Comparison of ENCODE assay signal across 8 mouse cellular contexts in genomic region chr11:75346556-75347187, GRCm38 (mm10). TPM values are rescaled to one million over a fixed set of nuclear protein-coding genes. Genes with fewer than 3 reads are reported as not detected.
A peak's percentile ranks its signal among the peaks of the same experiment; 100 is the strongest.
DNase-seq lines count a peak whose midpoint lies in the region; ATAC-seq and TF ChIP-seq lines count a peak whose summit lies in the region.

No protein-coding gene starts in this region.

- TF ChIP-seq EP300 in liver, embryonic 14.5 days (IDR thresholded peaks at IDR 0.05; ENCODE audit: low read depth), result no peak

- 68% methylated on average over 3 of the region's 4 CpGs for WGBS in heart, embryonic 14.5 days
- WGBS in forebrain, embryonic 15.5 days, result 53% methylated on average over 4 of the region's 4 CpGs
- WGBS in liver, embryonic 14.5 days (ENCODE audit: insufficient replicate concordance), result 56% methylated on average over 3 of the region's 4 CpGs

- peak overlapping the region; percentile 88 for H3K4me2 ChIP-seq in heart, embryonic 14.5 days (ENCODE audit: low read length)
- peak overlapping the region; percentile 91; the same call in 1 of the 2 replicates for H3K4me2 ChIP-seq in forebrain, embryonic 15.5 days (replicated peaks)
- peak overlapping the region; percentile 73 for H3K4me2 ChIP-seq in liver, embryonic 14.5 days (ENCODE audit: low read depth)

- no peak overlapping the region for H3K27ac ChIP-seq in heart, embryonic 14.5 days (replicated peaks in 1 of 2; ENCODE audit: control insufficient read depth in 1 of 2, insufficient read depth in 1 of 2, low read depth in 2 of 2, low read length in 2 of 2)
- no peak overlapping the region for H3K27ac ChIP-seq in forebrain, embryonic 15.5 days (replicated peaks)
- no peak overlapping the region; the same call in 1 of the 2 replicates for H3K27ac ChIP-seq in liver, embryonic 14.5 days

- ATAC-seq in heart, embryonic 14.5 days (ENCODE audit: insufficient number of reproducible peaks, insufficient read depth, low FRiP score, low read depth), result no peak
- ATAC-seq in forebrain, embryonic 15.5 days (replicated peaks), result no peak
- no peak for ATAC-seq in liver, embryonic 14.5 days (ENCODE audit: insufficient read depth)
- no peak for ATAC-seq in megakaryocyte-erythroid progenitor cell, adult 5-6 weeks (replicated peaks; ENCODE audit: low FRiP score, low TSS enrichment, poor library complexity, severe bottlenecking)

- no peaks in the 10 kb centered on the region for H3K9me3 ChIP-seq in heart, embryonic 14.5 days (ENCODE audit: control insufficient read depth, low read length)
- no peaks in the 10 kb centered on the region for H3K9me3 ChIP-seq in E14TG2a.4 (ENCODE audit: low read length)
- no peaks in the 10 kb centered on the region for H3K9me3 ChIP-seq in forebrain, embryonic 15.5 days
- H3K9me3 ChIP-seq in liver, embryonic 14.5 days (ENCODE audit: control insufficient read depth, low read length), result no peaks in the 10 kb centered on the region

- peaks cover 5 to 14% of the 10 kb centered on the region in 2 experiments; a peak in 3 of 4 replicates for H3K4me1 ChIP-seq in heart, embryonic 14.5 days (ENCODE audit: control insufficient read depth in 2 of 2, insufficient read depth in 2 of 2, low read length in 2 of 2)
- peaks cover 84% of the 10 kb centered on the region for H3K4me1 ChIP-seq in E14TG2a.4 (replicated peaks; ENCODE audit: low read depth, low read length)
- peaks cover 20% of the 10 kb centered on the region for H3K4me1 ChIP-seq in forebrain, embryonic 15.5 days
- H3K4me1 ChIP-seq in liver, embryonic 14.5 days (replicated peaks; ENCODE audit: control insufficient read depth in 2 of 2, insufficient read depth in 2 of 2, low read length in 1 of 2), result peaks cover 20 to 24% of the 10 kb centered on the region in 2 experiments

- H3K36me3 ChIP-seq in heart, embryonic 14.5 days (ENCODE audit: control insufficient read depth, insufficient read depth, low read length), result peaks cover 3% of the 10 kb centered on the region; the same call in 1 of the 2 replicates
- peaks cover 36% of the 10 kb centered on the region for H3K36me3 ChIP-seq in E14TG2a.4 (ENCODE audit: insufficient read depth, low read length)
- H3K36me3 ChIP-seq in forebrain, embryonic 15.5 days, result no peaks in the 10 kb centered on the region
- peaks cover 6% of the 10 kb centered on the region for H3K36me3 ChIP-seq in liver, embryonic 14.5 days (replicated peaks; ENCODE audit: control insufficient read depth, insufficient read depth, low read depth)

- TF ChIP-seq CTCF in E14TG2a.4 (conservative IDR thresholded peaks at IDR 0.05; ENCODE audit: low read length), result no peak
- no peak for TF ChIP-seq CTCF in liver, embryonic 14.5 days (IDR thresholded peaks at IDR 0.05; ENCODE audit: low read depth)

- no peaks in the 10 kb centered on the region for H3K27me3 ChIP-seq in heart, embryonic 14.5 days (ENCODE audit: control insufficient read depth, insufficient read depth, low read length)
- no peaks in the 10 kb centered on the region for H3K27me3 ChIP-seq in E14TG2a.4 (ENCODE audit: insufficient read depth, low read length)
- no peaks in the 10 kb centered on the region for H3K27me3 ChIP-seq in forebrain, embryonic 15.5 days
- no peaks in the 10 kb centered on the region for H3K27me3 ChIP-seq in liver, embryonic 14.5 days (ENCODE audit: control insufficient read depth, insufficient read depth, low read length)

- peak overlapping the region; percentile 38; the same call in 1 of the 2 replicates for H3K9ac ChIP-seq in heart, embryonic 14.5 days (ENCODE audit: low read length)
- H3K9ac ChIP-seq in forebrain, embryonic 15.5 days (replicated peaks), result no peak overlapping the region
- peak overlapping the region; percentile 93 for H3K9ac ChIP-seq in liver, embryonic 14.5 days (replicated peaks)

- intact Hi-C loops in heart, postnatal 25 days (cut with DNase I), result loop anchor here (5.0 kb wide), 2 partner anchors 116 to 166 kb away; partner anchors contain the start of genes Rilp, Scarf1 and Tlcd2

- peak overlapping the region in 1 of 2 experiments; percentile 4; a peak in 1 of 4 replicates for H3K4me3 ChIP-seq in heart, embryonic 14.5 days (ENCODE audit: control insufficient read depth in 1 of 2, insufficient read depth in 1 of 2, low read depth in 1 of 2, low read length in 2 of 2)
- peak overlapping the region; percentile 96 for H3K4me3 ChIP-seq in E14TG2a.4 (replicated peaks; ENCODE audit: low read length)
- H3K4me3 ChIP-seq in forebrain, embryonic 15.5 days, result no peak overlapping the region; the same call in 1 of the 2 replicates
- peak overlapping the region; percentile 38 to 96 for H3K4me3 ChIP-seq in liver, embryonic 14.5 days (ENCODE audit: insufficient read depth in 1 of 2, low read depth in 2 of 2, low read length in 2 of 2)

- no peak for DNase-seq in heart, postnatal 25 days (ENCODE audit: low spot score)
- no peak for DNase-seq in liver, embryonic 14.5 days (ENCODE audit: low read depth in 3 of 3, low spot score in 3 of 3)
- no peak for DNase-seq in cerebellum, adult 9-10 months
- no peak for DNase-seq in layer of hippocampus, adult 18-20 months (ENCODE audit: low spot score in 2 of 2)

RNA-seq across cellular contexts. Expression of gene Rpa1, which starts 1.5 kb away (rescaled TPM):
- polyA plus RNA-seq in heart, embryonic 14.5 days (2014; fragmentation: Nextera tagmentation; extraction: Ambion mirVana), result 82.8 and 87.4 TPM in 2 replicates
- total RNA-seq in heart, postnatal 25 days (2021), result 10 to 100 TPM; 58.0 to 63.5 TPM
- 67.0 and 71.6 TPM in 2 replicates for polyA plus RNA-seq in forebrain, embryonic 15.5 days (2015; fragmentation: Nextera tagmentation; extraction: Ambion mirVana)
- polyA plus RNA-seq in liver, embryonic 14.5 days (2012; rRNA removed), result 29.6 and 55.3 TPM in 2 replicates
- 93.2 and 102 TPM in 2 replicates for polyA plus RNA-seq in liver, embryonic 14.5 days (2014; fragmentation: Nextera tagmentation; extraction: Ambion mirVana)
- 96.8 and 101 TPM in 2 replicates for total RNA-seq in megakaryocyte-erythroid progenitor cell, adult 5-6 weeks (2014; fragmentation: Nextera tagmentation)
- total RNA-seq in megakaryocyte-erythroid progenitor cell, adult 5-6 weeks (2017), result 168 and 179 TPM in 2 replicates
- total RNA-seq in layer of hippocampus, adult 18-20 months (2021), result 10 to 100 TPM; 63.7 to 68.1 TPM

RNA-seq across cellular contexts. Expression of gene Smyd4, which starts 1.6 kb away (rescaled TPM):
- polyA plus RNA-seq in heart, embryonic 14.5 days (2014; fragmentation: Nextera tagmentation; extraction: Ambion mirVana), result 13.8 and 15.2 TPM in 2 replicates
- total RNA-seq in heart, postnatal 25 days (2021), result 1 to 10 TPM; 4.3 to 4.6 TPM
- 17.0 and 17.4 TPM in 2 replicates for polyA plus RNA-seq in forebrain, embryonic 15.5 days (2015; fragmentation: Nextera tagmentation; extraction: Ambion mirVana)
- polyA plus RNA-seq in liver, embryonic 14.5 days (2012; rRNA removed), result 1.8 and 2.2 TPM in 2 replicates
- 2.7 and 3.1 TPM in 2 replicates for polyA plus RNA-seq in liver, embryonic 14.5 days (2014; fragmentation: Nextera tagmentation; extraction: Ambion mirVana)
- total RNA-seq in megakaryocyte-erythroid progenitor cell, adult 5-6 weeks (2014; fragmentation: Nextera tagmentation), result 4.0 and 12.1 TPM in 2 replicates
- 9.2 and 16.7 TPM in 2 replicates for total RNA-seq in megakaryocyte-erythroid progenitor cell, adult 5-6 weeks (2017)
- total RNA-seq in layer of hippocampus, adult 18-20 months (2021), result 10 to 100 TPM; 14.9 to 16.8 TPM
